Mouse (Mus musculus): ENCODE measurements around the gene Fosb. TPM values are rescaled to one million over a fixed set of nuclear protein-coding genes. Genes with fewer than 3 reads are reported as not detected.

Gene Fosb
- polyA plus RNA-seq, 1 experiment from 2014 or later, result not detected

DNA sequence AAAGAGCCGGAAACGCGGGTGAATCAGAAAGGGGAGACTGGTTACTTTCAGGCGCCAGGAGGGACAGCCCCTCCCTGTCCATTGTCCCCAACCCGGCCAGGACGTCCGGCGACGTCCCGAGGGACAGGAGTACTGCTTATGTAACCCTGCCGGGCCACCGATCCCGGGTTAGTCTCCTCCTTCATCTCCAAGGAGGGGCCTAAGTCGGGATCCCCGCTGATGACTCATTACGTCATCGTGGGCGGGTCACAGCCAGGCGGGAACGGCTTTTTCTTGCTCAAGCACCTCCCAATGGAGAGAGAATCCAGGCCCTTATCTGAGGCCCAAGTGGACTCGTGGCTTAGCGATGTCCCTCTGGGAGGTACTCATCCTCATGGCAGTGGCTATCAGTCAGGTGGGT, 17.3 kb upstream of the Fosb start:
- no peaks in the 10 kb centered on the region for H3K9me3 ChIP-seq (replicated peaks; ENCODE audit: control insufficient read depth, low read length)
- DNase-seq (ENCODE audit: low spot score) (peak; percentile 89), ATAC-seq (replicated peaks; ENCODE audit: insufficient number of reproducible peaks, low FRiP score, low TSS enrichment, low read depth) (no peak)
- no peaks in the 10 kb centered on the region for H3K27me3 ChIP-seq (ENCODE audit: control insufficient read depth, insufficient read depth, low read length)
- peak overlapping the region; percentile 26 for H3K4me3 ChIP-seq (ENCODE audit: low read depth, low read length)
- H3K4me2 ChIP-seq (ENCODE audit: low read depth, low read length), result peak overlapping the region; percentile 65
- WGBS, result 1% methylated on average over 22 of the region's 22 CpGs
- H3K27ac ChIP-seq (replicated peaks; ENCODE audit: low read depth, low read length), result no peak overlapping the region; the same call in 1 of the 2 replicates
- H3K9ac ChIP-seq (replicated peaks; ENCODE audit: low read length), result peak overlapping the region; percentile 14; the same call in 1 of the 2 replicates
- H3K36me3 ChIP-seq (replicated peaks; ENCODE audit: control insufficient read depth, insufficient read depth, low read depth, low read length), result no peaks in the 10 kb centered on the region
- no peaks in the 10 kb centered on the region for H3K4me1 ChIP-seq (ENCODE audit: control insufficient read depth, insufficient read depth, low read length)

DNA sequence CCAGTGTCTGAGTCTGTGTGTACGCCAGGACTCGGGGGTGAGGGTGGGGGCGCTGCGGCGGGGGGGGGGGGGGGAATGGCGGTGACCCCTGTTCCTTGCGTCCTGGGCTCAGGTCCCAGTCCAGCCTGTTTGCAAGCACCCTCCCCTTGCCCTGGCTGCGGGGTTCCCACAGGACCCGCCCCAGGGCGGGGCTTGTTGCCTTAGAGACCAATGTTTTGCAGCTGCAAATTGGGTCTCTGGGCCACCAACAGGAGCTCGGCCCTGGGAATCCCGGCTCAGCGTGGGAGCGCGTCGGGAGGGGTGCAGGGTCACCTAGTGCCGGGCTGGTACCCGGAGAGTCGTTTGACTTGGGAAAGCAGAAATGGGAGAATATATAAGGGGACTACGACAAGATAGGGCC, 16.5 kb upstream of the Fosb start:
- DNase-seq (ENCODE audit: low spot score) (peak; percentile 90), ATAC-seq (replicated peaks; ENCODE audit: insufficient number of reproducible peaks, low FRiP score, low TSS enrichment, low read depth) (peak; percentile 75)
- Histone ChIP-seq H3K27ac (replicated peaks; ENCODE audit: low read depth, low read length) (no peak overlapping the region; the same call in 1 of the 2 replicates), H3K4me1 (ENCODE audit: control insufficient read depth, insufficient read depth, low read length) (no peaks in the 10 kb centered on the region), H3K9me3 (replicated peaks; ENCODE audit: control insufficient read depth, low read length) (no peaks in the 10 kb centered on the region), H3K27me3 (ENCODE audit: control insufficient read depth, insufficient read depth, low read length) (no peaks in the 10 kb centered on the region), H3K36me3 (replicated peaks; ENCODE audit: control insufficient read depth, insufficient read depth, low read depth, low read length) (no peaks in the 10 kb centered on the region), H3K9ac (replicated peaks; ENCODE audit: low read length) (peak overlapping the region; percentile 14; the same call in 1 of the 2 replicates), H3K4me2 (ENCODE audit: low read depth, low read length) (peak overlapping the region; percentile 65), H3K4me3 (ENCODE audit: low read depth, low read length) (peak overlapping the region; percentile 26; the same call in 1 of the 2 replicates)
- WGBS, result 0% methylated on average over 16 of the region's 20 CpGs

DNA sequence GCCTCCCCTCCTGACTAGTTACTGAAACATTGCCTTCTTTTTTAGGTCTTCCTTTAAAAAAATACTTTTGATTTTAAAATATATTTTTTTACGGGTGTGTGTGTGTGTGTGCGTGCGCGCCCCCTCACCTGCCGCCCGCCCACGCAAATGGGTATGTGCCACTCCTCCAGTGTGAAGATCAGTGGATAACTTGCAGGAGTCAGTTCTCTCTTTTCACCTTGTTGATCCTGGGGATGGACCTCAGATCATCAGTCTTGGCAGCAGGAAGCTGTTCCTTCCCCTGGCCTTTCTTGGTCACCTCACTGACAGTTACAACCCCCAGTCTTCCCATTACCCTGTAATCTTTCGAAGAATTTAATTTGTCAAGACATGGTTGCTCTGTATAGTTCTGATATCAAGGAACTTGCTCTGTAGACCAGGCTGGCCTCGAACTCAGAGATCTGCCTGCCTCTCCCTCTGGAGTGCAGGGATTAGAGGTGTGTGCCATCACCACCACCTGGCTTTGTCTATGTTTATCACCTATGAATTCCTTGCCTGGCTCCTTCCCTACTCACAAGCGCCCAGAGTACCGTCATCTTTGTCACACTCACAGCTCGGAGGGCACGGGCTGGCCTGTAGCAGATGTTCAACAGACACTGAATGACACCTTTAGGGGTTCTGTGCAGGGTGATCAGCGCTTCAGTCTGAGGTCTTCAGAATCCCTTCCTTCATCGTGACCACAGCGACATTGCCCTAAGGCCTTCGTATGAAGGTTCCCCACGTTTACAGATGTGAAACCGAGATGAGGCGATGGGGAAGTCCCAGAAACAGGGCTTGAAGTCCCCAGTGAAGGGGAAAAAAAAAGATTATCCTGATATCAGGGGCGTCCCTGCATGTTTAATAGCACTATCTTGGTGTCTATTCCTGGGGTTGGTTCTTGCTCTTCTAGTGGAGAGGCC, 15.7 kb upstream of the Fosb start:
- Histone ChIP-seq H3K9ac (replicated peaks; ENCODE audit: low read length) (no peak overlapping the region), H3K4me1 (ENCODE audit: control insufficient read depth, insufficient read depth, low read length) (no peaks in the 10 kb centered on the region), H3K36me3 (replicated peaks; ENCODE audit: control insufficient read depth, insufficient read depth, low read depth, low read length) (no peaks in the 10 kb centered on the region), H3K9me3 (replicated peaks; ENCODE audit: control insufficient read depth, low read length) (no peaks in the 10 kb centered on the region), H3K4me3 (ENCODE audit: low read depth, low read length) (no peak overlapping the region; the same call in 1 of the 2 replicates), H3K4me2 (ENCODE audit: low read depth, low read length) (no peak overlapping the region), H3K27me3 (ENCODE audit: control insufficient read depth, insufficient read depth, low read length) (no peaks in the 10 kb centered on the region), H3K27ac (replicated peaks; ENCODE audit: low read depth, low read length) (no peak overlapping the region)
- 71% methylated on average over 21 of the region's 21 CpGs for WGBS
- DNase-seq (ENCODE audit: low spot score) (no peak), ATAC-seq (replicated peaks; ENCODE audit: insufficient number of reproducible peaks, low FRiP score, low TSS enrichment, low read depth) (no peak)

DNA sequence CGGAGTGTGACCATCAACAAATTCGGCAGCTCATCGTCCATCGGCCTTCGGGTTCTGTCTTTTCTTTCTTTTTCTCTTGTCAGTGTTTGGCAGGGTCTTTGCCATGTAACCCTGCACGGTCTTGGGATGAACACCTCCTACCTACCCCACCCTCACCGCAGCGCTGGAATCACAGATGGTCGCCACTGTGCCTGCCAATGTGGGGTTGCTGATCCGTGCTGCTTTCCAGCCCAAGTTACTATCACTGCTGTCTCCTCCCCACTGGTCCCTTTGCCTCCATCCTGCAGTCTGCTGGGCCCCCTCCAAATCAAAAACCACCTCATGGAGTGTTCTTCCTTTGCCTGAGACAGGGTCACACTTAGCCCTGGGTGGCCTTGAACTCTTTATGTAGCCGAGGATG, 14.4 kb upstream of the Fosb start:
- Histone ChIP-seq H3K9ac (replicated peaks; ENCODE audit: low read length) (no peak overlapping the region), H3K36me3 (replicated peaks; ENCODE audit: control insufficient read depth, insufficient read depth, low read depth, low read length) (no peaks in the 10 kb centered on the region), H3K27ac (replicated peaks; ENCODE audit: low read depth, low read length) (no peak overlapping the region), H3K27me3 (ENCODE audit: control insufficient read depth, insufficient read depth, low read length) (no peaks in the 10 kb centered on the region), H3K4me3 (ENCODE audit: low read depth, low read length) (no peak overlapping the region), H3K9me3 (replicated peaks; ENCODE audit: control insufficient read depth, low read length) (no peaks in the 10 kb centered on the region), H3K4me1 (ENCODE audit: control insufficient read depth, insufficient read depth, low read length) (no peaks in the 10 kb centered on the region), H3K4me2 (ENCODE audit: low read depth, low read length) (no peak overlapping the region)
- WGBS, result 83% methylated on average over 11 of the region's 11 CpGs
- no peak for ATAC-seq (replicated peaks; ENCODE audit: insufficient number of reproducible peaks, low FRiP score, low TSS enrichment, low read depth)
- no peak for DNase-seq (ENCODE audit: low spot score)

DNA sequence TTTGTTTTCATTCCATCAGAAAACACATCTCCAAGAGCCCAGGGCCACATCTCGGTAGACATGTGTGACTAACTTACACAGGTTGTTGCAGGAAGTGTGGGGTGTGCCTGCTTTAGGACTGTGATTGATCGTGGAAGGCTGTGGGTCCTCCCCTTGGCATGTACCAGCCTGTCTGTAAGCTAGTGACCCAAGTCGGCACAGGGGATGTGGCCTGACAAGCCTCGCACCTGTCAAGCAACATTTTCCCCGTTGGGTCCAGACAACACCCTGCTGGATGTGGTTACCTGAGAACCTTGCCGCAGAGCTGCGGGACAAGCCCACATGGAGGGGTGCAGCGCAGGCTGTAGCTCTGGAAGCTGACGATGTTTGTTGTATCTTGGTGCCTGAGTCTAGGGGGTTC, 12.6 kb upstream of the Fosb start:
- no peak overlapping the region for H3K4me3 ChIP-seq (ENCODE audit: low read depth, low read length)
- DNase-seq (ENCODE audit: low spot score) (peak; percentile 36), ATAC-seq (replicated peaks; ENCODE audit: insufficient number of reproducible peaks, low FRiP score, low TSS enrichment, low read depth) (no peak)
- WGBS, result 51% methylated on average over 9 of the region's 9 CpGs
- H3K4me1 ChIP-seq (ENCODE audit: control insufficient read depth, insufficient read depth, low read length), result no peaks in the 10 kb centered on the region
- H3K27me3 ChIP-seq (ENCODE audit: control insufficient read depth, insufficient read depth, low read length), result no peaks in the 10 kb centered on the region
- no peaks in the 10 kb centered on the region for H3K9me3 ChIP-seq (replicated peaks; ENCODE audit: control insufficient read depth, low read length)
- no peak overlapping the region for H3K9ac ChIP-seq (replicated peaks; ENCODE audit: low read length)
- H3K27ac ChIP-seq (replicated peaks; ENCODE audit: low read depth, low read length), result no peak overlapping the region
- H3K36me3 ChIP-seq (replicated peaks; ENCODE audit: control insufficient read depth, insufficient read depth, low read depth, low read length), result no peaks in the 10 kb centered on the region
- H3K4me2 ChIP-seq (ENCODE audit: low read depth, low read length), result no peak overlapping the region

DNA sequence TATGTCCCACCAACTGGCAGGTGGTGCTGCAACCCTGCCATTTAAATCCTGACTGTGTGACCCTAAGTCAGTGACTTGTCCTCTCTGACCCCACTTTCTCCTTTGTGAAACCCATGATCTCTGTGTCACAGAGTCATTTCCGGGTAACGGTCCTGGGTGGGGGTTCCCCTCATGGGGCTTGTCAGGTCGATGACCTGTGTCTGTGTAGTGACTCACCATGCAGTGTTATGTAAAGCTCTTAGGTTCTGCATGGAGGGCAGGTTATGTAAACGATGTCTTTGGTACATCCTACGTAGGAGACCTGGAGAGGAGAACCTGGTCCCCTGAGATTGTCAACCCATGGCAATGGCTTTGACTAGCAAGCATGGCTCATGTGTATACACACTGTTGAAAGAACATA, 11.6 kb upstream of the Fosb start:
- ATAC-seq (replicated peaks; ENCODE audit: insufficient number of reproducible peaks, low FRiP score, low TSS enrichment, low read depth) (no peak), DNase-seq (ENCODE audit: low spot score) (no peak)
- Histone ChIP-seq H3K4me2 (ENCODE audit: low read depth, low read length) (no peak overlapping the region), H3K9ac (replicated peaks; ENCODE audit: low read length) (no peak overlapping the region), H3K36me3 (replicated peaks; ENCODE audit: control insufficient read depth, insufficient read depth, low read depth, low read length) (no peaks in the 10 kb centered on the region), H3K9me3 (replicated peaks; ENCODE audit: control insufficient read depth, low read length) (no peaks in the 10 kb centered on the region), H3K27ac (replicated peaks; ENCODE audit: low read depth, low read length) (no peak overlapping the region), H3K4me1 (ENCODE audit: control insufficient read depth, insufficient read depth, low read length) (no peaks in the 10 kb centered on the region), H3K4me3 (ENCODE audit: low read depth, low read length) (no peak overlapping the region), H3K27me3 (ENCODE audit: control insufficient read depth, insufficient read depth, low read length) (no peaks in the 10 kb centered on the region)
- 61% methylated on average over 5 of the region's 5 CpGs for whole genome bisulfite sequencing

DNA sequence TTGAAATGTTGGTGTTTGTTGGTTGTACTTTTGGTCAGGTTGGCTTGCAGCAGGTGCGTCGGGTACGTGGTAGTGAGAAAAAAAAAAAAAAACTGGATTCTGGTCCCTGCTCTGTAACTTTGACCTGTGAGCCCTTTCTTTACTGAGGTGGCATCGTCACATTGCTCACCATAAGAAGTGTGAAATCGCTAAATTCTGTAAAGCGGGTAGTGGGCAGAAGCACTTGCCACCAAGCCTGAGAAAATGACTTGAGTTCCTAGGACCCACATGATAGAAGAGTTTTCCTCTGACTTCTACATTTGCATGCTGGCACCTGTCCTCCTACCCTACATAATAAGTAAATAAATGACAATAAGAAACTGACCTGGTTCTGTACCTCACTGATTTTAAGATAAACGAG, 10.8 kb upstream of the Fosb start:
- no peak for DNase-seq (ENCODE audit: low spot score)
- H3K9me3 ChIP-seq (replicated peaks; ENCODE audit: control insufficient read depth, low read length), result no peaks in the 10 kb centered on the region
- H3K4me3 ChIP-seq (ENCODE audit: low read depth, low read length), result no peak overlapping the region
- H3K27me3 ChIP-seq (ENCODE audit: control insufficient read depth, insufficient read depth, low read length), result no peaks in the 10 kb centered on the region
- 48% methylated on average over 7 of the region's 7 CpGs for WGBS
- H3K36me3 ChIP-seq (replicated peaks; ENCODE audit: control insufficient read depth, insufficient read depth, low read depth, low read length), result no peaks in the 10 kb centered on the region
- H3K9ac ChIP-seq (replicated peaks; ENCODE audit: low read length), result no peak overlapping the region
- H3K4me2 ChIP-seq (ENCODE audit: low read depth, low read length), result no peak overlapping the region
- no peak overlapping the region for H3K27ac ChIP-seq (replicated peaks; ENCODE audit: low read depth, low read length)
- H3K4me1 ChIP-seq (ENCODE audit: control insufficient read depth, insufficient read depth, low read length), result no peaks in the 10 kb centered on the region
- ATAC-seq (replicated peaks; ENCODE audit: insufficient number of reproducible peaks, low FRiP score, low TSS enrichment, low read depth), result no peak

DNA sequence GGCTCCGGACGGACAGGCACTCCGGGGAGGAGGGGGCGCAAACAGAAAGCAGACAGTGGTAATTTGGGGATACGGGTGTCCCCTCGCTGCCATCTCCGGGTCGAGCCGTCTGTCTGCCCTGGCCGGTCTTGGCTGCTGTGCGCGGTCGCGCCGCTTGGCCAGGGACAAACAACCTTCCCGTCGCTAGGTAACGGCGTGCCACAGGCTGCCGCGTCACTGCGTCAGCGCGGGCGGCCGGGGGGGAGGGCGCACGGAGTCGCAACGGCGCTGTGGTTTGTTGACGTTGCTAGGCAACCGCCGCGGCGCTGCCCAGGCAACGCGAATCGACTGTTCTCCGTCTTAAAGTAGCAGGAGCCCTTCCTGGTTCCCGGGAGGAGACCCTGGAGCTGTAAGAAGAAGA, 10.1 kb upstream of the Fosb start:
- Histone ChIP-seq H3K4me2 (ENCODE audit: low read depth, low read length) (peak overlapping the region; percentile 62), H3K4me1 (ENCODE audit: control insufficient read depth, insufficient read depth, low read length) (no peaks in the 10 kb centered on the region), H3K36me3 (replicated peaks; ENCODE audit: control insufficient read depth, insufficient read depth, low read depth, low read length) (no peaks in the 10 kb centered on the region), H3K27me3 (ENCODE audit: control insufficient read depth, insufficient read depth, low read length) (no peaks in the 10 kb centered on the region), H3K9ac (replicated peaks; ENCODE audit: low read length) (peak overlapping the region; percentile 35; the same call in 1 of the 2 replicates), H3K9me3 (replicated peaks; ENCODE audit: control insufficient read depth, low read length) (no peaks in the 10 kb centered on the region), H3K4me3 (ENCODE audit: low read depth, low read length) (peak overlapping the region; percentile 30), H3K27ac (replicated peaks; ENCODE audit: low read depth, low read length) (no peak overlapping the region)
- peak; percentile 88 for ATAC-seq (replicated peaks; ENCODE audit: insufficient number of reproducible peaks, low FRiP score, low TSS enrichment, low read depth)
- peak; percentile 98 for DNase-seq (ENCODE audit: low spot score)
- under 1% methylated on average over 41 of the region's 41 CpGs for WGBS

Measured in embryonic facial prominence, embryonic 11.5 days (tissue).